Mouse (Mus musculus) adrenal gland, adult 10 weeks (tissue): ENCODE measurements around the gene Unc13b. TPM values are rescaled to one million over a fixed set of nuclear protein-coding genes. Genes with fewer than 3 reads are reported as not detected.

Source experiments
- polyA plus RNA-seq: library from polyadenylated mRNA; stranded (reverse); fragments of 350-450 nt; fragmentation: Illumina TruSeq; extraction: RNeasy Lipid Tissue Mini Kit (QIAGEN cat#74804); gene quantifications from one replicate; pipeline ENCODE4 v1.2.3, GENCODE M21; 2014; ENCODE audit warnings: low read depth, low replicate concordance

The Unc13b gene
- polyA plus RNA-seq = 8.3 TPM

DNA sequence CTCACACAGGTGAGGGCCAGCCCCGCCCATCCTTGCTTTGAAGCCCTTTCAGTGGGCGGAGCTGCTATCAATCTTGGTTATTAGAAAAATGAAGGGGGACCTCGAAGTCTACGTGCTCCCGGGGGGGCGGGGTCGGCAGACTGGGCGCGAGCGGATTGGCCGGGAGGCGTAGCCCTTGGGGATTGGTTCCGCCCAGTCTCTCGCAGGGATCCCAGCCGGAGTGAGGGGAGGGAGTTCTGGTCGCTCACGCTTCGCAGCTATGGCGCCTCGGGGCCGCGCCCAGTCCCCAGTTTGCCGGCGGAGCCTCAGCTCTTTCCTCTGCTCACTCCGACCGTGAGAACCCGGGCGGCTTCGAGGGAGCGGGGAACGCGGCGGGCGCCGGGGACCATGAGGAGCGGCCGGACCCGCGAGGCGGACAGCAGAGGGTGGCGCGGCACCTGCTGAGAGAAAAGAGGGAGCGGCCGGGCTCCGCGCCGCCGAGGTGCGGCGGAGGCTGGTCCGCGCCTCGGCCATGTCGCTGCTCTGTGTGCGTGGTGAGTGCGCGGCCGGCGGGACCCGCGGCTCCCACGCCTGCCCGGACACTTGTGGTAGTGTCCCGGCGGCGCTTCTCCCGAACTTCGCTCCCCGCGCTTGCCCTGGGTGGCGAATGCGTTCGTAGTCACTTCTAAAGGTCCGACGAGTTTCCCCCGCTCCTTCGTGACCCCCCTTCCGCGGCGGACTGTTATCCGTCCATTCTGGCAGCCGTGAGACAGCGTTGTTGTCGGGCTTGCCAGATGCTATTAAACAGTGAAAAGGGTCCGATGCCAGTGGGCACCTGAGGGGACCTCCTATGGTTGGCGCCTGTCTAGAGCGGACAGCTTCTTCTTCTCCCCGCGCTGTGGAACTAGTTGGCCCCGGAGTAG, at the start of gene Unc13b:
Gene Unc13b (plus strand): TSS at position 201 of the 902 bp plus-strand sequence.

DNA sequence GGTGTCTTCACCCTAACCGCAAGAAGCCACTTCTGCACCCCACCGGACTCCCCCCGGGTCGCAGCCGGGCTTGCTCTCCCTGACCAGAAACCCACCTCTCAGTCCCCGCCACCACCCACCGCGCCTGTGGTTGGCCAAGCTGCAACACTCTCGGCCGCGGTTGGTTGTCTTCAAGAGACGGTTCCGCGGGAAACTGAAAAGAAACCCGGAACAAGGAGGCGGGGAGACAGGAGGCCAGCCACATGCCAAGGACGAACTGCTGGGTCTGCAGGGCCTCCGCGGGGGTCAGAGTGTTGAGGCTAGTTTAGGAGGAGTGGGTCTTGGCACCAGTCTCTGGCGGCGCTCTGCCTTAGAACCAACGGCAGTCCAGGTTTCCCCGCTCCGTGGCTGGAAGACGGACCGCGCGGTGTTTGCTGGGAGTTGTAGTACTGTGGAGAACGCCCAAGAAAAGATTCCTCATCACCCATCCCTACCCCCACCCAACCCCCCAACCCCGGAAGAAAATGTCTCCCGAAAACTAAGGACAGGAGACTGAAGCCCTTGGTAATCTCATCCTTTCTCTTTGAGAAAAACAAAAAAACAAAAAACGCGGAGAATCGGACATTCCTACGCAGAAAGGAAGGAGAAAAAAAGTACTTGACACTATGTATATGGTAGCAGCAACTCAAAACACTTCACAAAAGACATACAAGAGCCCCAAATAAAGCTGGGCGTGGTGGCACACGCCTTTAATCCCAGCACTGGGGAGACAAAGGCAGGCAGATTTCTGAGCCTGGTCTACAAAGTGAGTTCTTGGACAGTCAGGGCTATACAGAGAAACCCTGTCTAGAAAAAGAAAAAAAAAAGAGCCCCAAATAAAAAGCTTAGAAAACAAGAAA, 48.4 kb upstream of the Unc13b start, which contains the start of gene Fancg:
Gene Fancg (minus strand): TSS at position 346 of the 878 bp plus-strand sequence.

DNA sequence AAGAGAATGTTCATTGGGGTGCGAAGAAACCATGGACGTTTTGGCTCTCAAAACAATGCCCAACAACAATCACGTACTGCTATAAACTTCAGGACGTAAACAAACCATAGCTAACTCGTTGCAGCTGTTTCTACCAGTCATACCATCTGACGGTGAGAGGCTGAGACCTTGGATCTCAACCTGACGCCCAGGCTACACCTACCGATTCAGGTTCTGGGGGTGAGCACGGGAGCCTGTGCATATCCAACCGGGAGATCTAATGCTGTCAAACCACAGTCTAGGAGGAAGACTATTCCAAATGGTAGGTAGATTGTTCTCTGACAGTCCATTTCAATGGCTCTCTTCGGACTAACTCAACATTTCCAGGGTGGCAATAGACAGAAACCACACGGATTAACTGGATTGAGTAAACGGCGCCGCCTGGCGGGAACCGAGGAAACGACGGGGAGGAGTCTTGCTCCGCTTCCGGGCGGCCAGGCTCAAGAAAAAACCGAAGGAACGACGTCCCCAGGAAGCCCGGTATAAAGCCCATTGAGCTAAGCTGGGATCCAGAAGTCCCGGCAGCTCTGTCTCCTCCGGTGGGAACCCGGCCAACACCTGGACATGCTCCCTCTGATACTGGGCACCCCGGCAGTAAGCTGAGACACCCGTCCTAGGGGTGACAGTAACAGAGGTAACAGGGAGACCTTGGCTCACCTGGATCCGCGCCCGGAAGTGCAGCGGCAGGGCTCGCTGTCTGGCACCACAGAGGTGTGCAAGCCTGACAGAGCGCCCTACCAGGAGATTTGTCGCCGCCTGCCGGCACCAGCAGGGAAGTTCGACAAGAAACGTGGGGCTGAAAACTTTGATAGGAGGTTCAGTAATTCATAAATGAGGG, 33.4 kb upstream of the Unc13b start, which contains the start of gene Pigo:
Gene Pigo (minus strand): TSS at position 736 of the 877 bp plus-strand sequence.

DNA sequence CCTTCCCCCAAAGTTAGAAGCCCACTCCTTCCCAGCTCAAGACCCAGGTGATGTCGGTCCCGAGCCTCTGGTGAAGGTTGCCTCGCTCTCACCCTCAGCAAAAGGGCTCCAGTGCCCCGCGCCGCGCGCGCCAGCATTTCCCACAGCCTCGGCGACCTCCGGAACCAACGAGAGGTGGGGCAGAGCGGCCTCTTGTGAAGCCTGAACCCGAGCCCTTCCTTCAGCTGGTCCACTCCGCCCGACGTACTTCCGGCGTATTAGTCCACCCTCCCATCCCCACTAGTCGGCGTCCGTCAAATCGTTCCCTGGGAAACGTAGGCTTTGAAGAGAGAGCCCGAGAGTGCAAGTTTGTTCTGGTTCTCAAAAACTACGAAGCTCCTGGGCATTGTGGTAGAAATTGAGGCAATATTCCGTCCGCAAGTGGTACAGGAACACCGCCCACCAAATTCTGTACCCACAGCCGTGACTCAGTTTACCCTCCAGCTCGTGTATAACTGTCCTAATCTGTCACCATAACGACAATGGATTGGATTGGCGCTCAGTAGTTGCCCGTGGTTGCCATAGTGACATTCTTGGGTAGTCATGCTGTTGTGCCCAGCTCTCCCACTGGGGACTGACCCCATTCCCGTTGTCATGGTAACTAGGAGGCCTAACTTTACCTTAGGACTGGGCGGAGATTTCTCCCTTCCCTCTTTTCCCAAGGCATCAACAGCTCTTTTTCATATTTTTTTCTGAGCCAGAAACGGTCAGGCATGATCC, 27.3 kb upstream of the Unc13b start, which contains the start of gene Stoml2:
Gene Stoml2 (minus strand): TSS at position 474 of the 759 bp plus-strand sequence.

DNA sequence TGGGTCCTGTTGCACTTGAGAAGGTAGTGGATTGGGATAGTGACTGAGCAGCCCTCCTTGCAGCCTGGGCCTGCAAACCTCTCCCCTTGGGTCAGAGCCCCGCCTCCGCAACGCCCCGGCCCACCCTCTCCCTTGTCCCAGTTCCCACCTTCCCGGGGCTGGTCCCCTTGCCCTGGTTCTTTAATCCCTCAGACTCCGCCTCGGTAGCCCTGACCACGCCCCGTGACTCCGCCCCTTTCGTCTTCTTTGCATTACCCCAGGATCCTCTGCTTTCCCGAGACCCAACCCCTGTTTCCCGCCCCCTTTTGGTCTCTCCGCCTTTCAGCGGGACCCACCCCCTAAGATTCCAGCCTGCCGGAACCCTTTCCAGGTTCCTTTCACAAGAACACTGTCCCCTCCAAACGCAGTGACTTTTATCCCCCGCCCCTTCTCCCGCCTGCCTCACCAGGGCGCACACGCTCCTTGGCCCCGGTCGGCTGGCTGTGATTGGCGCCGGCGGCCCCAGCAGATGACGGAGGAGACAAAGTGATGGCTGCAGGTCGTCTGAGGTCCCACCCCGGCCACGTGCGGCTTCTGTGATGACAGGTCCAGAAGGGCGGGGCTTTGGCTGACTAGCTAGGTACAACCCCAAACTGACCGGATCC, 13.0 kb upstream of the Unc13b start, which contains the start of gene Fam214b:
Gene Fam214b (minus strand): TSS at position 562 of the 644 bp plus-strand sequence.

DNA sequence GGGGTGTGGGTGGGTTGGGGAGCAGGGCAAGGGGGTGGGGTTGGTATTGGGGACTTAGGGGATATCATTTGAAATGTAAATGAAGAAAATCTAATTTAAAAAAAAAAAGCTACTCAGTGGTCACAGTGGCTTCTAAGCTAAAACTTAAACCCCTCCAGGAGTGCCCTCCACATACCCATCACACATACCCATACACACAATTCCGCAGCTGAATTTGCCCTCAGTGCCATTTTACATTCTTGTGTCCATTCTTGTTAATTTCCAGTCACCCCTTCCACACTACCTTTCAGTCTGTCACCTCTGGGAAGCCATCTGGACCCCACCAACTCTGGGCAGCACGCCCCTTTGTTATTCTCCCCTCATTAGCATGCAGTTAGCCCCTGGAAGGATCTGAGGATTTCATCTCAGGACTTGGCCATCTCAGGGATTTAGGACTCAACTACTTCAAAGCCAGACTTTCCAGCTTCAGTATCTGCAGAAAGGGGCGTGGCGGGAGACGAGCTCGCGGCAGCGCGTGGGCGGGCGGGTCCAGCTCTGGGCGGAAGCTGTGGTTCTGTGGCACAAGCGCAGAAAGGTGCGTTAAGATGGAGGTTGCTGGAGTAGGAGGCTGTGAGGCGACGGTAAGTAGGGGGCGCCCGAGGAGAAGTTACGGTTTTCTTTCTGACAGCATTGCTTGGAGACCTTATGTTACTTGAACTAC, 208.0 kb downstream of the Unc13b start, which contains the start of gene Atp8b5:
Gene Atp8b5 (plus strand): TSS at position 537 of the 700 bp plus-strand sequence.

Other genes starting within 250 kb of the Unc13b start
- gene Fam205a1, start 205.1 kb upstream of the Unc13b start, polyA plus RNA-seq = not detected
- not detected for gene Gm12394, start 202.2 kb upstream of the Unc13b start, polyA plus RNA-seq
- gene Fam205c, start 184.7 kb upstream of the Unc13b start, polyA plus RNA-seq = not detected
- gene Phf24, start 142.3 kb upstream of the Unc13b start, polyA plus RNA-seq = 0.87 TPM
- 0.99 TPM for gene Dnajb5, start 109.1 kb upstream of the Unc13b start, polyA plus RNA-seq
- not detected for gene 1700022I11Rik, start 89.3 kb upstream of the Unc13b start, polyA plus RNA-seq
- gene Vcp, start 58.4 kb upstream of the Unc13b start, polyA plus RNA-seq = 319 TPM
- 4.7 TPM for gene Fancg, start 48.4 kb upstream of the Unc13b start, polyA plus RNA-seq
- gene Pigo, start 33.1 kb upstream of the Unc13b start, polyA plus RNA-seq = 1.6 TPM
- 46.2 TPM for gene Stoml2, start 27.2 kb upstream of the Unc13b start, polyA plus RNA-seq
- gene Fam214b, start 12.7 kb upstream of the Unc13b start, polyA plus RNA-seq = 5.7 TPM
- gene Atp8b5, start 208.2 kb downstream of the Unc13b start, polyA plus RNA-seq = 0.35 TPM